16 mouse cellular contexts compared by ENCODE assay signal in genomic region chr5:29129724-29130123, GRCm38 (mm10).
"Had no signal": no experiment of that assay in that cellular context is flagged by ENCODE, and none has a peak within 500 bp of the region (broad histone marks: within the 10 kb centered on the region; RNA-seq: fewer than 3 reads in every experiment).

No protein-coding gene starts in this region.

- H3K4me2 ChIP-seq: neural tube, embryonic 12.5 days; neural tube, embryonic 13.5 days; stomach, embryonic 15.5 days had no signal

- H3K9ac ChIP-seq: neural tube, embryonic 12.5 days; neural tube, embryonic 13.5 days; stomach, embryonic 15.5 days had no signal

- H3K9me3 ChIP-seq: neural tube, embryonic 12.5 days; neural tube, embryonic 13.5 days; stomach, embryonic 15.5 days had no signal

- H3K36me3 ChIP-seq: neural tube, embryonic 12.5 days; neural tube, embryonic 13.5 days; stomach, embryonic 15.5 days had no signal

- H3K4me1 ChIP-seq: neural tube, embryonic 12.5 days; neural tube, embryonic 13.5 days; stomach, embryonic 15.5 days had no signal

- DNase-seq: retina, postnatal 1 day; right cerebral cortex, adult 18-20 months; right cerebral cortex, postnatal 14 days; right cerebral cortex, postnatal 25 days; right cerebral cortex, postnatal 4 days; spleen, adult 18-20 months; thymus, adult 18-20 months; thymus, adult 2 months; thymus, postnatal 14 days; thymus, postnatal 25 days; thymus, postnatal 36 days; thymus, postnatal 4 days had no signal

- H3K4me3 ChIP-seq: neural tube, embryonic 12.5 days; neural tube, embryonic 13.5 days; stomach, embryonic 15.5 days had no signal

- H3K27me3 ChIP-seq: neural tube, embryonic 12.5 days; neural tube, embryonic 13.5 days; stomach, embryonic 15.5 days had no signal

- H3K27ac ChIP-seq: neural tube, embryonic 12.5 days; neural tube, embryonic 13.5 days; stomach, embryonic 15.5 days; stomach, postnatal 0 days had no signal
